Mouse (Mus musculus): ENCODE measurements around the gene Gm47189.
"Not testable (repeated sequence)": the region's sequence is repeated elsewhere in the genome, so short reads cannot be mapped to it uniquely, and the experiment has no call there.

DNA sequence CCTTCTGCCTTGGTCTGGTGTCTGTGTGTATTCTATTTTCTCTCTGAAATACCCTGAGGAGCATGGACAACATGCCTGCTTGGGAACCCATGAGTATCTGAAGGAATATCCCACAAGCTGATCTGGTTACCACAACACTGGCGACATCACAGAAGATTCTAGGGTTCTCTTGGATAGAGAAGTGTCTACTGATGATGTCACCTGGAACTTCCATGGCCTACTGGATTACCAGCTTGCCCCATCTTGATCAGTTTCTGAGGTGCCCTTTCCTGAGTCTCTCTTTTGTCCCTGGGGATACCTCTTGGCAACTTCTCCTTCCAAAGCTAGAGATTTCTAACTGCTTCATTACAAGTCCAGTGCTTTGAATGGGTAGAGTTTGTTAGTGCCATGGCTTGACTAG is 21.7 kb downstream of the Gm47189 start, which contains the start of gene Gm7929:
- TF ChIP-seq CTCF (IDR thresholded peaks at IDR 0.05; ENCODE audit: insufficient read depth, low read length); POLR2A (IDR thresholded peaks at IDR 0.05; ENCODE audit: borderline replicate concordance, extremely low read depth, low read depth, low read length): not testable (repeated sequence)
